Mouse (Mus musculus) cerebellum, adult 9-10 months (tissue): ENCODE measurements around the gene Rhox10.
"Not testable (repeated sequence)": the region's sequence is repeated elsewhere in the genome, so short reads cannot be mapped to it uniquely, and the experiment has no call there.

Experiments used
- DNase-seq: peaks from one replicate; pipeline ENCODE4 v3.0.0; 2022

Gene Rhox10

GRCm38 (mm10) chrX:38066175-38066574 is at the start of gene Rhox10:
Gene Rhox10, plus strand, starts transcription at chrX:38066475.
- DNase-seq = no peak

GRCm38 (mm10) chrX:38018597-38018996 is 47.7 kb upstream of the Rhox10 start, which contains the start of gene Btg1-ps1:
Gene Btg1-ps1, minus strand, starts transcription at chrX:38018815.
- DNase-seq = not testable (repeated sequence)

- no peak for DNase-seq
Observed at GRCm38 (mm10) chrX:38033841-38034240, 32.4 kb upstream of the Rhox10 start.

GRCm38 (mm10) chrX:38039666-38040065 is 26.6 kb upstream of the Rhox10 start:
- DNase-seq = no peak

- DNase-seq = not testable (repeated sequence)
Observed at GRCm38 (mm10) chrX:38043014-38043413, 23.3 kb upstream of the Rhox10 start, which contains the start of gene Btg1-ps2. Gene Btg1-ps2, minus strand, starts transcription at chrX:38043114.

- peak; percentile 11 for DNase-seq
Observed at GRCm38 (mm10) chrX:38061544-38061943, 4.7 kb upstream of the Rhox10 start.

- peak; percentile 10 for DNase-seq
Observed at GRCm38 (mm10) chrX:38084226-38084625, 18.0 kb downstream of the Rhox10 start.

GRCm38 (mm10) chrX:38085041-38085440 is 18.8 kb downstream of the Rhox10 start, which contains the start of gene Rhox11:
Gene Rhox11, minus strand, starts transcription at chrX:38085141.
- no peak for DNase-seq

- DNase-seq = no peak
Observed at GRCm38 (mm10) chrX:38110807-38111206, 44.5 kb downstream of the Rhox10 start, which contains the start of gene Rhox12. Gene Rhox12, minus strand, starts transcription at chrX:38110907.

GRCm38 (mm10) chrX:38120982-38121381 is 54.7 kb downstream of the Rhox10 start, which contains the start of gene Rhox13:
Gene Rhox13, plus strand, starts transcription at chrX:38121219.
- DNase-seq = no peak
